In genomic region chr10:18995465-18996261, GRCm38 (mm10) we compare ENCODE assay signal across 19 mouse cellular contexts. TPM values are rescaled to one million over a fixed set of nuclear protein-coding genes. Genes with fewer than 3 reads are reported as not detected.
DNase-seq lines count a peak whose midpoint lies in the region; ATAC-seq and TF ChIP-seq lines count a peak whose summit lies in the region.
"Had no signal": no experiment of that assay in that cellular context is flagged by ENCODE, and none has a peak within 500 bp of the region (broad histone marks: within the 10 kb centered on the region; RNA-seq: fewer than 3 reads in every experiment).

No protein-coding gene starts in this region.

- peaks cover 2% of the 10 kb centered on the region; the same call in 1 of the 2 replicates for H3K4me1 ChIP-seq in kidney, embryonic 15.5 days
- peaks cover 12% of the 10 kb centered on the region; the same call in 1 of the 2 replicates for H3K4me1 ChIP-seq in small intestine, adult 2 months (ENCODE audit: control insufficient read depth, insufficient read depth, insufficient read length, low read length)
- H3K4me1 ChIP-seq in midbrain, embryonic 14.5 days (ENCODE audit: control insufficient read depth, insufficient read depth, low read length) = no peaks in the 10 kb centered on the region
- H3K4me1 ChIP-seq: embryonic facial prominence, embryonic 12.5 days; heart, embryonic 15.5 days; limb, embryonic 12.5 days had no signal

- no peak for TF ChIP-seq POLR2A in small intestine, adult 2 months (IDR thresholded peaks at IDR 0.05; ENCODE audit: low read depth, low read length)

- ATAC-seq in kidney, embryonic 15.5 days (replicated peaks; ENCODE audit: low FRiP score) = peak; percentile 83
- no peak for ATAC-seq in midbrain, embryonic 14.5 days (ENCODE audit: low FRiP score, low TSS enrichment)
- ATAC-seq: forebrain, postnatal 0 days had no signal

- H3K4me3 ChIP-seq in gastrocnemius, adult 2 months = no peak overlapping the region
- no peak overlapping the region for H3K4me3 ChIP-seq in kidney, embryonic 15.5 days (replicated peaks)
- no peak overlapping the region for H3K4me3 ChIP-seq in small intestine, adult 2 months (ENCODE audit: low read depth, low read length)
- no peak overlapping the region for H3K4me3 ChIP-seq in midbrain, embryonic 14.5 days (replicated peaks; ENCODE audit: low read depth, low read length)
- H3K4me3 ChIP-seq: embryonic facial prominence, embryonic 12.5 days; heart, embryonic 15.5 days; limb, embryonic 12.5 days had no signal

- no peak overlapping the region for H3K4me2 ChIP-seq in kidney, embryonic 15.5 days
- H3K4me2 ChIP-seq in midbrain, embryonic 14.5 days (ENCODE audit: low read length) = no peak overlapping the region
- H3K4me2 ChIP-seq: embryonic facial prominence, embryonic 12.5 days; heart, embryonic 15.5 days; limb, embryonic 12.5 days had no signal

- DNase-seq in gastrocnemius, adult 2 months = no peak
- no peak for DNase-seq in gastrocnemius, adult 8-10 months (ENCODE audit: low spot score in 2 of 2)
- peak; percentile 39 for DNase-seq in induced T-regulatory cell, adult 2 months (ENCODE audit: low read depth)
- DNase-seq in cerebellum, postnatal 10 days = no peak
- DNase-seq in thymus, postnatal 25 days = no peak
- no peak for DNase-seq in midbrain, embryonic 14.5 days
- DNase-seq: cerebellum, adult 11-12 months; forebrain, postnatal 0 days; heart, adult 18-20 months; layer of hippocampus, adult 9-11 months; lung, postnatal 14 days; spleen, adult 18-20 months; thymus, postnatal 14 days had no signal

- TF ChIP-seq CTCF in gastrocnemius, adult 2 months (IDR thresholded peaks at IDR 0.05) = no peak
- TF ChIP-seq CTCF in small intestine, adult 2 months (IDR thresholded peaks at IDR 0.05; ENCODE audit: extremely low read depth, insufficient read length, insufficient replicate concordance, low read depth, low read length) = no peak

- H3K27ac ChIP-seq in gastrocnemius, adult 2 months = peak overlapping the region; percentile 10; the same call in 1 of the 2 replicates
- H3K27ac ChIP-seq in kidney, embryonic 15.5 days = peak overlapping the region; percentile 18; the same call in 1 of the 2 replicates
- H3K27ac ChIP-seq in small intestine, adult 2 months (ENCODE audit: insufficient read depth, low read depth, low read length) = peak overlapping the region; percentile 80
- H3K27ac ChIP-seq in midbrain, embryonic 14.5 days (replicated peaks; ENCODE audit: low read depth, low read length) = no peak overlapping the region
- H3K27ac ChIP-seq: embryonic facial prominence, embryonic 12.5 days; heart, embryonic 15.5 days; limb, embryonic 12.5 days; liver, embryonic 14.5 days had no signal

- H3K27me3 ChIP-seq in kidney, embryonic 15.5 days = no peaks in the 10 kb centered on the region
- no peaks in the 10 kb centered on the region for H3K27me3 ChIP-seq in small intestine, adult 2 months (ENCODE audit: control insufficient read depth, insufficient read depth, low read length)
- H3K27me3 ChIP-seq in midbrain, embryonic 14.5 days (ENCODE audit: control insufficient read depth, insufficient read depth, low read length) = no peaks in the 10 kb centered on the region
- H3K27me3 ChIP-seq: embryonic facial prominence, embryonic 12.5 days; heart, embryonic 15.5 days; limb, embryonic 12.5 days had no signal

- 59% methylated on average over 12 of the region's 12 CpGs for WGBS in kidney, embryonic 15.5 days
- WGBS in small intestine, adult 2 months = 37% methylated on average over 12 of the region's 12 CpGs
- WGBS in midbrain, embryonic 14.5 days = 94% methylated on average over 12 of the region's 12 CpGs

- no peak overlapping the region for H3K9ac ChIP-seq in kidney, embryonic 15.5 days
- no peak overlapping the region for H3K9ac ChIP-seq in midbrain, embryonic 14.5 days (replicated peaks; ENCODE audit: low read length)
- H3K9ac ChIP-seq: embryonic facial prominence, embryonic 12.5 days; forebrain, postnatal 0 days; heart, embryonic 15.5 days; limb, embryonic 12.5 days; liver, embryonic 14.5 days had no signal

- intact Hi-C loops in gastrocnemius, adult 2 months (cut with DNase I) = no loop called here

- no peaks in the 10 kb centered on the region for H3K9me3 ChIP-seq in kidney, embryonic 15.5 days (replicated peaks)
- no peaks in the 10 kb centered on the region for H3K9me3 ChIP-seq in midbrain, embryonic 14.5 days (ENCODE audit: control insufficient read depth, low read length)
- H3K9me3 ChIP-seq: embryonic facial prominence, embryonic 12.5 days; heart, embryonic 15.5 days; limb, embryonic 12.5 days had no signal

- H3K36me3 ChIP-seq in kidney, embryonic 15.5 days = no peaks in the 10 kb centered on the region
- H3K36me3 ChIP-seq in small intestine, adult 2 months (ENCODE audit: control insufficient read depth, insufficient read depth, low read length) = 0 out of 2 replicates have a peak, but pooled peaks cover 5% of the 10 kb centered on the region
- no peaks in the 10 kb centered on the region for H3K36me3 ChIP-seq in midbrain, embryonic 14.5 days (ENCODE audit: control insufficient read depth, insufficient read depth, low read length)
- H3K36me3 ChIP-seq: embryonic facial prominence, embryonic 12.5 days; heart, embryonic 15.5 days had no signal

RNA-seq across cellular contexts. Expression of gene Tnfaip3, which starts 19.8 kb away (rescaled TPM):
- 1 to 10 TPM; 1.8 to 2.1 TPM for total RNA-seq in gastrocnemius, adult 2 months (2021)
- 1 to 10 TPM; 1.4 to 2.7 (median 1.9) TPM for total RNA-seq in gastrocnemius, adult 8-10 months (2022)
- 2.8 and 2.9 TPM in 2 replicates for polyA plus RNA-seq in kidney, embryonic 15.5 days (2015; fragmentation: Nextera tagmentation; extraction: Ambion mirVana)
- 4.1 and 7.4 TPM in 2 replicates for polyA plus RNA-seq in small intestine, adult 2 months (2012; rRNA removed)
- 1.8 and 3.1 TPM in 2 replicates for polyA plus RNA-seq in midbrain, embryonic 14.5 days (2014; fragmentation: Nextera tagmentation; extraction: Ambion mirVana)
